Mouse (Mus musculus): Measurements from ENCODE around the gene Nkain2.

Nkain2 gene

DNA sequence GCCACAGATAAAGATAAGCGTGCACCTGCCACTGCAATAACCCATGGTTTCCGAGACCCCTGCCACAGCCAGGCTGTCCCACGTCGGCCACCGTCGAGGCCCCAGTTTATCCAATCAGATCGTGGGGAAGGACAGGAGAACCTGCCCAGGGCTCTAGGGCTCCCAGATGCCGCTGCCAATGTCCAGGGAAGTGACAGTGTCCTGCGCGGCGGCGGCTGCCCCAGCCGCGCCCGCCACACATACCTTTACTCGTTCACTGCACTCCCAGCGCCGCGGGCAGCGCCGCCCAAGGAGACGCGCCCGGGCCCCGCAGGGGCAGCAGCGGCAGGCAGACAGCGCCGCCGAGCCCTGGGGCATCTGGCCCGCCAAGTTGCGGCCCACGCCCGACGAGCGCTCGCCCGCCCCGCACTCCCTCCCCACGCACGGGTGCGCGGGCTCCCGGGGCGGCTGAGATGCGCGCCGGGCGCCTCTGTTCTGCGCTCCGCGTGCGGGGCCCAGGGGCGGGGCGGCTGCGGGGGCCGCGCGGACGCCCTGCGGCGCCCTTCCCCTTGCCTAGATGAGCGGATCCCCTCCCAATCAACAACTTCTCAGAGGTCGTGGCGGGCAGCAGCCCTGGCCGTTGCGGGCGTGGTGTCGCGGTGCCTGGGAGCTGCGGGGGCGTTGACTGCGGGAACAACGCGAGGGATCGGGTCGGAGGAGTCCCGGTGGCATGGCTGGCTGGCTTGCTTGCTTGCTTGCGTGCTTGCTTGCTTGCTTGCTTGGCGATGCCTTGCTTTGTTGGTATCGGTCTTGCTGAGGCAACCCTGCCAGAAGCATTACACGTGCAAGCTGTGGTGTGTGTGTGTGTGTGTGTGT lies at the start of gene Nkain2:
Gene Nkain2 (minus strand): TSS at position 811 of the 855 bp plus-strand sequence.
- DNase-seq: peak; percentile 75 to 77

- DNase-seq: no peak
These were observed 49.6 kb upstream of the Nkain2 start for GRCm38 (mm10) chr10:32939853-32940252.

DNA sequence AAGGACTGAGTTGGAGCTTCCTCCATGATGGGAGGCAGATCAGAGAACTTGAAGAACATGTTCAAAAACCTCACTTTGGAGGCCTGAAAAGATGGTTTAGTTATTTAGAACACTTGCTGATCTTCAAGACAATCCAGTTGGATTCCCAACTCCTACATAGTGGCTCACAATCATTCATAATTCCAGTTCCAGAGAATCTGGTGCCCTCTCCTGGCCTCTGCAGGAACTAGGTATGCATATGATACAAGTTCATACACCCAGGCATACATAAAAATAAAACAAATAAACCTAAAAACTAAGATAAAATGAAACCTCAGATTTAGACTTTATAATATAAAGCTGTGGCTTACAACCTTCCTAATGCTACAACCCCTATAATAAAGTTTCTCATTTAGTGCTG lies 4.8 kb upstream of the Nkain2 start:
- peak; percentile 55 to 67 for DNase-seq

DNA sequence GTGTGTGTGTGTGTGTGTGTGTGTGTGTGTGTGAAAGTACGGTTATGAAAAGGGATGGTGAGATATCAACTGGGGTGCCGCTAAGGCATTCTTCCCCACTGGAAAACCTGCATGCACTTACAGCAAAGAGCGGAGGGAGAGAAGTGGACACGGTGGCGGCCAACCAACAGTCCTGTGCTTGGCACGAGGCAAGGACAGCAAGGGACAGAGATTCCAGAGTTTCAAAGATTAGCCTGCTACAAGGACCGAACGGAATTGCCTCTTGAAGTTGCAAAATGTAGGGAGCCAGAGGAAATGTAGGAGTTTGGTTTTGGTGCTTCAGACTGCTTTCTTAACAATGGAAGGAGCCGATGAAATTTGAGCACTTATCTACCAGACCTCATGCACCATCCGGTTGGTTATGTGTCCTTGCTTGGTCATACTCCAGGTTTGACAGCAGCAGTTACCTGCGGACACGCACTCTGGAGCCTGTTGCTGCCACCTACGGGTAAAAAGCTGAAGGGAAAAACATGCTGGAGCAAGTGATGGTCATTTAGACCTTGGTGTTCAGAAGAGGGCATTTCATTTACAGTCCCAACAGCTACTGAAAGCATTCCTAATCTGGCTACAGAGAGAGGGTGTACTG lies 357 bp upstream of the Nkain2 start:
- DNase-seq: peak; percentile 83 to 86

DNA sequence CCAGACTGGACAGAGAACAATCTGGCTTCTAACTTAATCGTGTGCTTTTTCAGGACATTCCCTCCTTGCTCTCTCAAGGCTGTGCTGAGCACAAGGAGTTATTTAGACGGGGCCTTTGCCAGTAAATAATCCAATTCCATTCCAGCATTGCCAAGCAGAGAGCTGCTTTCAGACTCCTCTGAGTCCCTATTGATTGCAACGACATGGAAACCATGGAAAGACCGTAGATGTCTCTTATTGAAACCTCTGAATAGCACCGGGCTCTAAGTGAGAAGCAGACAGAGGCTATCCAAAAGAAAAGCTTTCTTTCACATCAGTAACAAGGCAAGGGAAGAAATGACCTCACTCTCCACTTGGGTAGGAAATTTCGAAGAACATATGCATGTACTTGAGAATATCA lies 8.3 kb downstream of the Nkain2 start:
- DNase-seq: no peak

DNA sequence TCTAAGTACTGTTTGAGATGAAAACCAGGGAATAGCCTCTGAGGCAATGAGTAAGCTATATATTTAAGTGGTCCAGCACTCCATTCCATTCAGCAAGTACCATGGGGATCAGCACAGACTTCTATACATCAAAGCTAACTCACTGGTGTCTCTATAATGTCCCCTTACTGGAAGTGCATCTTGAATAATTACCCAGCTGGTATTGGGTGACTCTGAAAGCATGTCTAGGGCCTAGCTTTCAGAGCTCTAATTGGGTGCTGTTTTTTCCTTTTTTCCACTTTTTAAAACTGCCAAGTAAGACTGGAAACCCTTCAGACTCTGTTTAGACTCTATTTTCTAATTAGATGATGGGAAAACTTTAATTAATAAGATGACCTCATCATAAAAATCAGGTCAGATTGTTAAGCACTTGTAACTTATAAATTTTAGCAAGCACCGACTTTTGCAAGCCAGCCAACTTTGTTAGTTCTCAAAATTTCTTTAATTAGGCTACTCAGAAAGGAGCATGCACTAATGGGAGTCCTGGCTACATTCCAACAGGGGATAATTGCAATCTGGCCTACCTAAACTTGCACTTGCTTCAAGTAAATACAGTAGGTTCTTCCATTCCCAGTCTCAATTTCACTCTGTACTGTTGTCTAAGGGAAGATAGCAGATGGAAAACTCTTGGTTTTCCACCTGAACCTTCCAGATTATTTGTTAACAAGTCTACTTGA lies 19.4 kb downstream of the Nkain2 start:
- DNase-seq: peak; percentile 13 to 47

GRCm38 (mm10) chr10:32869541-32869940 lies 20.7 kb downstream of the Nkain2 start:
- no peak for DNase-seq

GRCm38 (mm10) chr10:32815210-32815883 lies 74.9 kb downstream of the Nkain2 start:
- DNase-seq: no peak

DNA sequence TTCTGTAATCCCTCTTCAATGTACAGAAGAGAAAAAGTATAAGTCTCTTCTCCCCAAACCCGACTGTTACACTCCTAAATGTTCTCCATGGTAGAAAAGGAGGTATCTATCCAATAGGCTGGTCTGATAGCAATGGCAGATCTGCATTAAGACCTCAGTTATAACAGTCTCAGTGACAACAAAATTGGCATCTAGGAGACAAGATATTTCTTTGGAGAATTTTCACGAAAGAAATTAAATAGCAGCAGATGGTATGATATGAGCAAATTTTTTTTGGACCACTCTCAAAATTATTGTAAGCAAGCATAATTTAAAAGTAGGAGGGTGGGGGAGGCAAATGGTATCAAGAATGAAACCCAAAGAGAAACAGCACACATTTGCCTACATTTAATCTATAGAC lies 94.0 kb downstream of the Nkain2 start:
- no peak for DNase-seq

DNA sequence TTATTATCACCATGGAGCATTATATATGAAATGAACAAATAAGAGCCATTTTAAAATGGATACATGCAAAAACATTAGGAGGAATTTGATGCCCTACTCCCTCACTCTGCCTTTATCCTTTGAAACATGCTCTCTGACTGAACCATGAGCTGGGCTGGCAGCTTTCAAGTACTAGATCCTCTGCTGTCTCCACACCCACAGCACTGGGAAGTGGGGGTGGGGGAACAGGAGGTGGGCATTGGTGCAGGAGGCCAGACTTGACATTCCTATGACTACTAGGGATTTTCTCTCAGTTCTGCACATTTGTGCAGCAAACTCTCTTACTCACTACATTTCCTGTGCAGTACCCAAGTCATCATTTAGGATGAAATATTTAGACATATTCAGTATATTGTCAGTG lies 99.7 kb downstream of the Nkain2 start:
- DNase-seq: peak in 1 of 2 experiments; percentile 1

DNA sequence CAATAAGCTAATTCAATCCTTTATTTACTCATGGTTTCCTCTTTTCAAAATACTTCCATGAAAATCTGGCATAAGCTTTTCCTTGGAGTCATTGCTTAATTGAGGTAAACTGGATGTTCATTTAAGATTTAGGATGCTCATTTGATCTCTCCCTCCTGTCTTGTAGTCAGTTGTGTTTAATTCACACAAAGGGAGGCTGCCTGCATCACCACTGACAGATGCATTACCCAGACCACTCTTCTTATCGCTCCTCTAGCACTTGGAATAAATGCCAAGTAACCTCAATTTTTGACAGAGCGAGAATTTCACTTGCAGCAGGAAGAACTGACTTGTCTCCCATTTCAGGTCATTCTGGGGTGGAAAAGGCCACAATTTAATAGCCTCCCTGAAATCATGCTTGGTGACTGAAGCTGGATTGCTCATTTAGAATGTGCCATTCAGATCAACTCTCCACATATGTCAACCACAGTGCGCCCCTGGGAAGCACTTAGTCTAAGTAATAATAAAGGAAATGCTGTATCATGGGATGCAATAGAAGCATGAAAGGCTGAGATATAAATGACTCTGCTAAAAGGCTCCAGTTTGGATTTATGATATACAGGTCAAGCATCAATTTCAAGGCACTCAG lies 107.4 kb downstream of the Nkain2 start:
- no peak for DNase-seq

- DNase-seq: no peak
These were observed 151.3 kb downstream of the Nkain2 start for GRCm38 (mm10) chr10:32738989-32739388.

GRCm38 (mm10) chr10:32706579-32706978 lies 183.7 kb downstream of the Nkain2 start:
- DNase-seq: peak in 1 of 2 experiments; percentile 0

GRCm38 (mm10) chr10:32696661-32697060 lies 193.6 kb downstream of the Nkain2 start:
- DNase-seq: no peak

DNA sequence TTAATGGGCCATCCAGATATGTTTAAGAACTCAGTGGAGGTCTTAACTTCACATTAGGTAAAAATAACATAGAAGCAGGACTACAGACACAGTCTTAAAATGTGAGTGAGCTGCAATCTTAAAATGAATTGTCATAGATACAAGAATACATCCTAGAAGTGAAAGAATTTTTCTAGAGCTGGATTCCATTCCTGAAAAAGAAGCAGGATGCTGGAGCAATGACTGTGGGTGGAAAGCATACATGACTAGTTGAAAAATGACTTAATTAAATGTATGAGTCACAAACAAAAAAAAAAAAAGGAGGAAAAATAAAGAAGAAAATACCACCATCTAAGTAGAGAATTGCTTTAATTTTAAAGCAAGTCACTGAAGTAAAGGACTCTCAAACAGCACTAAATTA lies 205.7 kb downstream of the Nkain2 start:
- no peak for DNase-seq

- DNase-seq: no peak
These were observed 250.0 kb downstream of the Nkain2 start for GRCm38 (mm10) chr10:32640256-32640655.

- no peak for DNase-seq
These were observed 251.1 kb downstream of the Nkain2 start for GRCm38 (mm10) chr10:32639173-32639572.

DNA sequence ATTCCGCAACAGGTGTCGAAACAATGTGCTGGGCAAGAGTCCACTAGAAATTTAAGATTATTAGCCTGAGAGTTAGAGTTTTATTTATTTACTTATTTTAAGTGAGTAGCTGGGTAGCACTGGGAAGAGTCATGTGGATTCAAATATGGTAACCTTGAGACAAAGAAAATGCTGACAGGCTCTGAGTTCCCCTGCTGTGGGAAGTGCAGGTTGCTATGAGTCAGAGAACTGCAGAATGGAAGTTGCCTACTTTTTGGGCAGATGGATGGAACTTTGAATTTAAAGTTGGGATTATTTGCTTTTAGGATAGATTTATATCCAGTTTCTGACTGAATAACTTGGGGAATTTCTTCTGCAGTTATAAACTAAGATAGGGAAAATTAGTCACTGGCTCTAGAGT lies 259.2 kb downstream of the Nkain2 start:
- DNase-seq: no peak

GRCm38 (mm10) chr10:32604448-32604847 lies 285.8 kb downstream of the Nkain2 start:
- peak; percentile 5 to 7 for DNase-seq

GRCm38 (mm10) chr10:32602798-32603197 lies 287.5 kb downstream of the Nkain2 start:
- no peak for DNase-seq

DNA sequence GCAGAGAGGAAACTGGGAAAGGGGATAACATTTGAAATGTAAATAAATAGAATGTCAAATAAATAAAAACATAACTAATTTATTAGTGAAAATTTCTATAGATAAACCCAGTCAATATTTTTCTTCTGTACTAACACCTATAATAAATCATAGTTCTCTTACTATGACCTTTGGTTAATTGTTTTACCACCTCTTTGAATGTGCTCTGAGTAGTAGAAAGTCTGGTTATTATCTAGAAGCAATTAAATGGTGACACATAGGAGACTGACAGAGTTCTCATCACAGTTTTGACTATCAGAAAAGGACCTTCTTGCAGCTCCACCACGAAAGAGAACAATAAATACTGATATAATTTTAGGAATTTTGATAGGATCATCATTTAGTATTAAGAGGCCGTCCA lies 295.3 kb downstream of the Nkain2 start:
- DNase-seq: no peak

DNA sequence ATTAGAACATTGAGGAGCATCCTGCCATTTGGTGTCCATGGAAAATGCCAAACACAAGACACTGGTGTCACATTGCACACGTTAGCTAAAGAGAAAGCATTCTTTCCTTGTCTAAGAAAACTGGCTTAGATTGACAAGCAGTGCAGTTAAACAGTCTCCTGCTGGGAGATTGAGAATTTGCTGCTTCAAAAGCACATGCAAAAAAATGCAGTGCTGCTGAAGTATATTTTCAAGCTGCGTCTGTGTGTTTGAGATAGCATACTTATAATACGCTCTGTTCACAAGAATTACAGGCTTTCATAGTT lies 313.0 kb downstream of the Nkain2 start:
- no peak for DNase-seq

All from cerebellum, postnatal 14 days (tissue).